Mouse (Mus musculus): ENCODE results near the gene Gm10912. TPM values are rescaled to one million over a fixed set of nuclear protein-coding genes. Genes with fewer than 3 reads are reported as not detected.

The Gm10912 gene
- polyA plus RNA-seq (2012; rRNA removed; ENCODE audit: low replicate concordance), result not detected in 2 replicates

GRCm38 (mm10) chr2:104065526-104065925, at the start of gene Gm10912:
TSS of gene Gm10912 (plus strand) at chr2:104065826.

DNA sequence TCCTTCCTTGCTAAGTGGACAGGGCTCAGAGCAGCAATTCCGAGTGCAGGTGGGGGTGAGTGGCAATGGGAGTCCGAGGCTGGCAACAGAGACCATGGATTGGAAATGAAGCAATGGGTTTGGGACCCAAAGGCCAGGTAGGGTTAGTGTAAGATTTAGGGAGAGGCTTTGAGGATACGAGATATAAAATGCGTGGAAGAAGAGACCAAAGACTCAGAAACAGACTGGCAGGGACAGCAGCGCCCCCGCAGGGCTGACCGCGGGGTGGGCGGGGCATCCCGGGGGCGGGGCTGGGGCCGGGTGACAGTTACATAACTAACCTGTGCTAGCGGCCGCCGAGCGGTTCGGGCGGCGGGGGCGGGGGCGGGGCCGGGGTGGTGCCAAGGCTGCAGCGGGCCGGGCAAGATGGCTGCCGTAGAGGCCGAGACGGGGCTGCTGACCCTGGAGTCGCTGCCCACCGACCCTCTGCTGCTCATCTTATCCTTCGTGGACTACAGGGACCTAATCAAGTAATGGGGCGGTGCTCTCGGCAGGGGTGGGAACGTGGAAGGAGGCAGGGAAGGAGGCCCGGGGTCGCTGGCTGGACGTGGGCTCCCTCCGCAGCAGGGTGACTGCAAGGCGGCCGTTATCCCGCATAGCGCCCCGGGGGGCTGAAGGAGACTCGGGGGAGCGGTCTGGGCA, 38.0 kb upstream of the Gm10912 start, which contains the start of gene Fbxo3:
Gene Fbxo3, plus strand, starts transcription at position 264 of the 681 bp plus-strand sequence.

GRCm38 (mm10) chr2:104028139-104028723, 37.4 kb upstream of the Gm10912 start, which contains the start of gene 4931422A03Rik:
TSS of gene 4931422A03Rik (minus strand) at chr2:104028361.

GRCm38 (mm10) chr2:104068450-104068849, 2.8 kb downstream of the Gm10912 start, which contains the start of gene Gm10799:
TSS of gene Gm10799 (minus strand) at chr2:104068550.

GRCm38 (mm10) chr2:104069704-104070185, 4.1 kb downstream of the Gm10912 start, which contains the start of gene Cd59b:
TSS of gene Cd59b (plus strand) at chr2:104069849.

DNA sequence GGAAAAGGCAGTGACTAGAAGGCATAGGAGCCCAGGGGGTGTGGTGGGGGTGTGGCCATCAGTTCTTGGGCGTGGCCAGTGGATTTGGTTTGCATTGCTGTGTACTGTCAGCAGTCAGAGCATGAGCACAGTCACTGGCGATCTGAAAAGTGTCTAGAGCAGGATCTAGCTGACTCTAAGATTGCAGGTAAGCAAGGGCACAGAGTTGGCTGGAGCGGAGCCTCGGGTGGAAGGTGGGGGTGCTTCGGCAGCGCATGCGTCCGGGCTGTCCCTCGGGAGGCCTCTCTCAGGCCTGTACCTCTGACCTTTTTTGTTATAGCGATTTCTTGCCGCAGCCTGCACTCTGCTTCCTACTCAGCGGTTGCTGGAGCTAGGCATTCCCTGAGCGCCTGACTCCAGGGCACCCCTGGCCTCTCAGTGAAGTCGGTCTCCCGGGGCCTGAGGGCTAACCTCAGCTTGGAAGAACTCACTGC, 30.2 kb downstream of the Gm10912 start, which contains the start of gene Cd59a:
Gene Cd59a, plus strand, starts transcription at position 61 of the 473 bp plus-strand sequence.

Other genes starting within 250 kb of the Gm10912 start
- gene Lmo2, start 107.8 kb upstream of the Gm10912 start, polyA plus RNA-seq (2012; rRNA removed; ENCODE audit: low replicate concordance), result 25.8 and 28.9 TPM in 2 replicates
- gene Fbxo3, start 38.1 kb upstream of the Gm10912 start, polyA plus RNA-seq (2012; rRNA removed; ENCODE audit: low replicate concordance), result 25.4 and 29.3 TPM in 2 replicates
- not detected in 2 replicates for gene 4931422A03Rik, start 37.5 kb upstream of the Gm10912 start, polyA plus RNA-seq (2012; rRNA removed; ENCODE audit: low replicate concordance)
- gene Gm10799, start 2.7 kb downstream of the Gm10912 start, polyA plus RNA-seq (2012; rRNA removed; ENCODE audit: low replicate concordance), result not detected in 2 replicates
- gene Cd59b, start 4.0 kb downstream of the Gm10912 start, polyA plus RNA-seq (2012; rRNA removed; ENCODE audit: low replicate concordance), result 12.3 and 22.3 TPM in 2 replicates
- 28.1 and 169 TPM in 2 replicates for gene Cd59a, start 30.0 kb downstream of the Gm10912 start, polyA plus RNA-seq (2012; rRNA removed; ENCODE audit: low replicate concordance)
- 0.32 and 1.2 TPM in 2 replicates for gene A930018P22Rik, start 56.9 kb downstream of the Gm10912 start, polyA plus RNA-seq (2012; rRNA removed; ENCODE audit: low replicate concordance)

Data from subcutaneous adipose tissue, adult 2 months (tissue).